Mouse (Mus musculus) liver, embryonic 11.5 days (tissue): ENCODE data around the gene Plxna2. TPM values are rescaled to one million over a fixed set of nuclear protein-coding genes. Genes with fewer than 3 reads are reported as not detected.

Experiments used
- ATAC-seq: fragments of 200-750 bp; cut with Nextera tagmentation; replicated peaks from 2 replicates; pipeline ENCODE4 v1.8.0; 2017; ENCODE audit warnings: moderate number of reproducible peaks, mild to moderate bottlenecking, moderate TSS enrichment, moderate library complexity; ENCODE audit not compliant: low FRiP score
- DNase-seq: peaks from one replicate; pipeline ENCODE4 v3.0.0-alpha.2; 2017; ENCODE audit warnings: low spot score
- H3K27ac ChIP-seq: fragments of 300-500 bp; sonication (generic); 2 replicates; pipeline ENCODE4 v1.5.1; 2014; ENCODE audit warnings: mild to moderate bottlenecking, low read depth, low read length, control low read depth
- H3K27me3 ChIP-seq: fragments of 300-500 bp; sonication (generic); replicated peaks from 2 replicates; pipeline ENCODE4 v1.6.1; 2014; ENCODE audit warnings: low read length, mixed read lengths; ENCODE audit not compliant: control insufficient read depth, insufficient read depth
- H3K36me3 ChIP-seq: fragments of 300-500 bp; sonication (generic); 2 replicates; pipeline ENCODE4 v1.6.1; 2014; ENCODE audit warnings: mild to moderate bottlenecking, low read length, moderate library complexity, mixed read lengths; ENCODE audit not compliant: control insufficient read depth, insufficient read depth
- H3K4me1 ChIP-seq: fragments of 300-500 bp; sonication (generic); replicated peaks from 2 replicates; pipeline ENCODE4 v1.6.1; 2014; ENCODE audit warnings: low read length, mixed read lengths; ENCODE audit not compliant: control insufficient read depth, insufficient read depth
- H3K4me2 ChIP-seq: fragments of 300-500 bp; sonication (generic); 2 replicates; pipeline ENCODE4 v1.6.1; 2014; ENCODE audit warnings: mild to moderate bottlenecking, control low read depth, moderate library complexity
- H3K4me3 ChIP-seq: fragments of 300-500 bp; sonication (generic); 2 replicates; pipeline ENCODE4 v1.5.1; 2014; ENCODE audit warnings: low read depth, low read length, control low read depth
- H3K9ac ChIP-seq: fragments of 300-500 bp; sonication (generic); 2 replicates; pipeline ENCODE4 v1.6.1; 2014; ENCODE audit warnings: low read depth, low read length, control low read depth
- H3K9me3 ChIP-seq: fragments of 300-500 bp; sonication (generic); 2 replicates; pipeline ENCODE4 v1.6.1; 2016; ENCODE audit warnings: low read length, inconsistent platforms, mixed read lengths; ENCODE audit not compliant: control insufficient read depth
- WGBS: fragments of 180-500 bp; shearing (Covaris S2); extraction: QIAGEN DNeasy Blood & Tissue Kit; methylation state at CpG from one replicate; pipeline ENCODE4 v1.1.7; 2014; 5-methylcytosine and 5-hydroxymethylcytosine counted together
- polyA plus RNA-seq: library from polyadenylated mRNA; unstranded; fragments of >200 nt; fragmentation: Nextera tagmentation; extraction: Ambion mirVana; gene quantifications from 2 replicates; pipeline ENCODE4 v1.2.1, GENCODE M21; 2014

The Plxna2 gene
- polyA plus RNA-seq, 1 experiment from 2014 or later = 4.8 TPM

- H3K27ac ChIP-seq = no peak overlapping the region
- ATAC-seq (no peak), DNase-seq (peak; percentile 21)
- H3K4me2 ChIP-seq = no peak overlapping the region
- peaks cover 9% of the 10 kb centered on the region; the same call in 1 of the 2 replicates for H3K4me1 ChIP-seq
- H3K9me3 ChIP-seq = no peaks in the 10 kb centered on the region
- WGBS = 64% methylated on average over 5 of the region's 5 CpGs
- no peak overlapping the region for H3K4me3 ChIP-seq
- no peaks in the 10 kb centered on the region for H3K36me3 ChIP-seq
- H3K9ac ChIP-seq = no peak overlapping the region
- H3K27me3 ChIP-seq = no peaks in the 10 kb centered on the region
These were observed 10.4 kb upstream of the Plxna2 start for GRCm38 (mm10) chr1:194607406-194608261.

DNA sequence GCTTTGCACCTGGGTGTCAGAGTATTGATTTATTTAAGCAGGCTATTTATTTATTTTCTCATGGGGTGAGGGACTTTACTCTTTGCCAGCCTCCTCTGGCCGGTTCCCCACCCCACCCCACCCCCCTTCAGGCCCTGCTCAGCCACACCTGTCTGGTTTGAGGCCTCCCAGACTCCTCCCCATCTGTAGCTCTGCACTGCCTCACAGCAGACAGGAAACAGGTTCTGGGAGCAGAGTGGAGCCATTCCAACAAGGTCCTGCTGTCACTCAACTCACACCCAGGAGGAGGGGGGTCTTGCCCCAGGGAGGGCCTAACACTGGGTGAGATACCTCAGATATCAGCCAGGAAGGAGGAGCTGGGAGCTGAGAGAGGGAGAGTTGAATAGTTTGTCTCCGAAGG lies 7.5 kb upstream of the Plxna2 start:
- Histone ChIP-seq H3K9ac (no peak overlapping the region), H3K27me3 (no peaks in the 10 kb centered on the region), H3K4me3 (no peak overlapping the region), H3K9me3 (no peaks in the 10 kb centered on the region), H3K36me3 (no peaks in the 10 kb centered on the region), H3K4me1 (peaks cover 12% of the 10 kb centered on the region), H3K27ac (no peak overlapping the region), H3K4me2 (no peak overlapping the region)
- ATAC-seq (peak; percentile 59), DNase-seq (no peak)
- 8% methylated on average over 2 of the region's 2 CpGs for WGBS

DNA sequence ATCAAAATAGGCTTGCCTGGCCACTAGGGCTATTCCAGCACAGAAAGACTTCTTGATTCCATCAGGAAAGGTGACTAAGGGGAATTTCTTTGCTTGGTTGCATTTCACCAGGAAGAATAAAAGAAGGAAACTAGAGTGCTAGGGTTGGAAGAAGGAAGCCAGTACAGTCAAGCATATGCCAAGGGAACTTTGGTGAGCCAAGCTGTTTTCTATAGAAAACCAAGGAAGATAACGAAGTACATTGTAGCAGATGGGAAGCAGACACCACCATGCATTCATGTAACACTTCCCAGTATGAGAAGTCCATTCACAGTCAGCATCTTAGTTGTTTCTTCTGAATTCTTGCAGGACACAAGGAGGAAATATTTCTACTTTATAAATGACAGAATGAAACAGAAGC lies 5.4 kb upstream of the Plxna2 start:
- H3K27me3 ChIP-seq = no peaks in the 10 kb centered on the region
- H3K36me3 ChIP-seq = no peaks in the 10 kb centered on the region
- H3K4me3 ChIP-seq = no peak overlapping the region
- no peak overlapping the region for H3K9ac ChIP-seq
- WGBS = 76% methylated on average over 1 of the region's 1 CpGs
- no peaks in the 10 kb centered on the region for H3K9me3 ChIP-seq
- H3K27ac ChIP-seq = no peak overlapping the region
- peaks cover 12% of the 10 kb centered on the region for H3K4me1 ChIP-seq
- ATAC-seq (no peak), DNase-seq (no peak)
- H3K4me2 ChIP-seq = no peak overlapping the region

GRCm38 (mm10) chr1:194613271-194613834 lies 4.7 kb upstream of the Plxna2 start:
- no peak overlapping the region for H3K4me2 ChIP-seq
- no peaks in the 10 kb centered on the region for H3K27me3 ChIP-seq
- H3K4me3 ChIP-seq = no peak overlapping the region
- 63% methylated on average over 2 of the region's 2 CpGs for WGBS
- no peaks in the 10 kb centered on the region for H3K9me3 ChIP-seq
- no peak overlapping the region for H3K9ac ChIP-seq
- H3K4me1 ChIP-seq = peaks cover 12% of the 10 kb centered on the region
- H3K36me3 ChIP-seq = no peaks in the 10 kb centered on the region
- ATAC-seq (no peak), DNase-seq (no peak)
- H3K27ac ChIP-seq = no peak overlapping the region

DNA sequence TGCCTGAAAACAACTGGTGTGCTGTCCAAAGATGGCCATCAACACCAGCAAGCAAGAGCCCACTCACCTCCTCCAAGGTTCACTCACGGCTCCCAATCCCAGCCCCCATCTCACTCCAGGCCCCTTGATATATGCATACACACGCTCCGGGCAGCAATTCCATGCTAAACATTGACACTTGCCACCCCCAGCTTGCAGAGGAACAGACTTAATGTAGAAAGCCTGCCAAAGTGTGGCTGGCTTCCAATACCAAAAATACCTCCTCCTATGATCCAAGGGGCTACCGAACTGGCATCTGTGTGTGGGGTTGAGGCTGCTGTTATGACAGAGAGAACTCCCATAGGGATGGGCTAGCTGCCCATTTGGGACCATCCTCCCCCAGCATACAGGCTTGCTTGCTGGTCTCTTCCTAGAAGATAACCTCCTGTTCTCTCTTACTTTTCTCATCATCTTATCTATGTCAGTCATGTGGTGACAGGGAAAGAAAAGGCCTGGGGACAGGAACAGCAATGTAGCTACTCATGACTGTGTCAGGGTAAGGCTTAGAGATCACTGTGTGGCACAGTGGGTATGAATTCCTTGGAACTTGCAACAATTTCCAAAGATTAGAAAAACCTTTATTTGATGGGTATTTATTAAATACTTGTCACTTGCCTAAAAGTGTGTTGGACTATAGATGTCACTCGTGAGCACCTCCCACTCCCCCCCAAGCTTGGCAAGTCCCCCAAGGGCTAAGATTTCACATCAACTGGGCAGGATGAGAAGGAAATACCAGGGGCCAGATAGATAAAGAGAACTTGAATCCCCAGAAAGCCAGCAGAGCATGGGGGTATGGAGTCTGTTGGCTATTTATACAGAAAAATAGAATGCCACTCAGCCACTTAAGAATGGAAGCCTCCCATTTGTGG lies 3.8 kb upstream of the Plxna2 start:
- Histone ChIP-seq H3K27ac (no peak overlapping the region), H3K27me3 (no peaks in the 10 kb centered on the region), H3K4me2 (no peak overlapping the region), H3K36me3 (no peaks in the 10 kb centered on the region), H3K4me1 (peaks cover 12% of the 10 kb centered on the region), H3K9ac (no peak overlapping the region), H3K9me3 (no peaks in the 10 kb centered on the region), H3K4me3 (no peak overlapping the region)
- 74% methylated on average over 5 of the region's 5 CpGs for WGBS
- peak; percentile 74 for ATAC-seq
- DNase-seq = no peak

- Histone ChIP-seq H3K9ac (no peak overlapping the region), H3K9me3 (no peaks in the 10 kb centered on the region), H3K4me3 (no peak overlapping the region), H3K4me1 (peaks cover 11% of the 10 kb centered on the region), H3K4me2 (no peak overlapping the region), H3K36me3 (no peaks in the 10 kb centered on the region), H3K27me3 (no peaks in the 10 kb centered on the region), H3K27ac (no peak overlapping the region)
- ATAC-seq (no peak), DNase-seq (no peak)
- 90% methylated on average over 1 of the region's 1 CpGs for WGBS
These were observed 1.9 kb upstream of the Plxna2 start for GRCm38 (mm10) chr1:194616136-194616535.

- peak overlapping the region; percentile 80 for H3K4me3 ChIP-seq
- peaks cover 27% of the 10 kb centered on the region for H3K4me1 ChIP-seq
- H3K36me3 ChIP-seq = no peaks in the 10 kb centered on the region
- H3K9me3 ChIP-seq = no peaks in the 10 kb centered on the region
- WGBS = 2% methylated on average over 19 of the region's 19 CpGs
- peak overlapping the region; percentile 63 for H3K9ac ChIP-seq
- ATAC-seq = peak; percentile 56
- H3K4me2 ChIP-seq = peak overlapping the region; percentile 99
- H3K27ac ChIP-seq = no peak overlapping the region
- DNase-seq = peak; percentile 76
- H3K27me3 ChIP-seq = no peaks in the 10 kb centered on the region
These were observed 858 bp downstream of the Plxna2 start for GRCm38 (mm10) chr1:194618841-194619311.
